Mouse (Mus musculus): ENCODE measurements around the gene Gm39653.

- TF ChIP-seq GATA1 (IDR thresholded peaks at IDR 0.05; ENCODE audit: borderline replicate concordance, low read length) (no peak), FLI1 (IDR thresholded peaks at IDR 0.05; ENCODE audit: low read length) (no peak)
Measured at GRCm38 (mm10) chr1:63658016-63658415, 42.2 kb downstream of the Gm39653 start.

All from megakaryocyte, embryonic 14.5 days (primary cell).